Mouse (Mus musculus) CH12.LX (cell line): ENCODE measurements at regions not wholly inside any gene's neighbourhood (a gene's known extent, or its start where the extent isn't known, plus 50 kb on each side); places are given as distances from the start of the nearest gene placed in this dataset.

Source experiments
- BHLHE40 ChIP-seq: IDR thresholded peaks from 2 replicates; pipeline ENCODE4 v1.6.1; 2011; ENCODE audit warnings: mild to moderate bottlenecking, low read depth, low read length, improper control_type of control experiment
- CHD1 ChIP-seq: IDR thresholded peaks from 2 replicates; pipeline ENCODE4 v1.6.1; 2012; ENCODE audit warnings: low read depth, low read length, improper control_type of control experiment, inconsistent platforms
- EP300 ChIP-seq: IDR thresholded peaks from 2 replicates; pipeline ENCODE4 v1.6.1; 2011; ENCODE audit warnings: low read length, improper control_type of control experiment
- IRF4 ChIP-seq: IDR thresholded peaks from 2 replicates; pipeline ENCODE4 v1.6.1; 2014; ENCODE audit warnings: low read depth, mild to moderate bottlenecking, inconsistent platforms, low read length, improper control_type of control experiment
- MAX ChIP-seq: IDR thresholded peaks from 2 replicates; pipeline ENCODE4 v1.6.1; 2011; ENCODE audit warnings: low read length, improper control_type of control experiment
- RAD21 ChIP-seq: IDR thresholded peaks from 2 replicates; pipeline ENCODE4 v1.6.1; 2011; ENCODE audit warnings: low read depth, mild to moderate bottlenecking, low read length, improper control_type of control experiment, moderate library complexity
- SMC3 ChIP-seq: IDR thresholded peaks from 2 replicates; pipeline ENCODE4 v1.6.1; 2011; ENCODE audit warnings: low read depth, low read length, improper control_type of control experiment
- USF1 ChIP-seq: IDR thresholded peaks from 2 replicates; pipeline ENCODE4 v1.6.1; 2014; ENCODE audit warnings: low read depth, mild to moderate bottlenecking, inconsistent platforms, low read length, improper control_type of control experiment
- ZNF384 ChIP-seq: IDR thresholded peaks from 2 replicates; pipeline ENCODE4 v1.6.1; 2012; ENCODE audit warnings: low read depth, low read length, improper control_type of control experiment, inconsistent platforms

DNA sequence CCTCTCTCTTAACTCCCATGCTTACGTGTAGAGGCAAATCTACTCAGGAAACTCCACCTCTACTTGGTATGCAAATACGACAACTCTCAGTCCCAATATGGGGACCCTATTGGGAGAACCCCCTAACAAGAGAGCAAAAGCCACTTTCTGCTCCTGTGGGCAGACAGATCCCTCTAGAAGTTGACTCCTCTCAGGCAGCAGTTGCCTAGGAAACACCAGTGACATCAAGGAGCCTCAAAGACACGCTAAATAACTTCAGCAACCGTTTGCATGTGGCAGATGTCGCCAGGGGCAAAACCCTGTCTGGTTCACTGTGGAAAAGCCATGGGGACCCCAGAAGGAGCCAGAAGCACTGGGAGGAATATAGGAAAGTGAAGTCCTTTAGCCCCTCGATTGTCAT, 147.5 kb downstream of the Rybp start:
- TF ChIP-seq ZNF384 (no peak), USF1 (no peak), SMC3 (no peak), BHLHE40 (no peak; the same call in 1 of the 2 replicates), EP300 (no peak), CHD1 (no peak), IRF4 (no peak; the same call in 1 of the 2 replicates), RAD21 (no peak), MAX (no peak; the same call in 1 of the 2 replicates)
